Mouse (Mus musculus): ENCODE results near the gene Htr5a.

The Htr5a gene

GRCm38 (mm10) chr5:27881261-27881660, 39.3 kb downstream of the Htr5a start:
- DNase-seq (ENCODE audit: low spot score): no peak

- no peak for DNase-seq (ENCODE audit: low spot score)
Measured at GRCm38 (mm10) chr5:27888080-27888479, 46.1 kb downstream of the Htr5a start.

- no peak for DNase-seq (ENCODE audit: low spot score)
Measured at GRCm38 (mm10) chr5:27895961-27896360, 54.0 kb downstream of the Htr5a start.

GRCm38 (mm10) chr5:27899756-27900155, 57.8 kb downstream of the Htr5a start:
- DNase-seq (ENCODE audit: low spot score): no peak

GRCm38 (mm10) chr5:27900186-27900585, 58.2 kb downstream of the Htr5a start:
- no peak for DNase-seq (ENCODE audit: low spot score)

Data from embryo, embryonic 10.5 days (tissue).